Mouse (Mus musculus): ENCODE measurements around the gene Epb41l2.

Epb41l2 gene

DNA sequence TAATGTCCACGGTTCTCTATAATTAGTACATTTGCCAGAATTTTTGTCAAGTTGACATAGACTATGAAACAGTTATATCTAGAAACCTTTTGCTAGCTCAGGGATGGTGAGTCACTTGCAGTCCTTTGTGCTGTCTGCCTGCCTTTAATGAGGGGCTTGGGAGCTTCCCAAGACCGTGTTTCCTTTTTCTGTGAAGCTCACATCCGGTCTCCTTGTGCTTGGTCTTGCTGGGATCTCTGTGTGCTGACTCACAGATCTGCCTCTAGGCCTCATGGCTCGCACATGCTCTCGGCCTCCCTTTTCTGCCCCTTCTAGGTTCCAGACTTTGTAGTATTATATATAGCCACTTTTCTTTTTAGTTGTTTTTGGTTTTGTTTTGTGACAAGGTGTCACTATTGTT lies 160.8 kb downstream of the Epb41l2 start:
- peak; percentile 36 for DNase-seq

DNA sequence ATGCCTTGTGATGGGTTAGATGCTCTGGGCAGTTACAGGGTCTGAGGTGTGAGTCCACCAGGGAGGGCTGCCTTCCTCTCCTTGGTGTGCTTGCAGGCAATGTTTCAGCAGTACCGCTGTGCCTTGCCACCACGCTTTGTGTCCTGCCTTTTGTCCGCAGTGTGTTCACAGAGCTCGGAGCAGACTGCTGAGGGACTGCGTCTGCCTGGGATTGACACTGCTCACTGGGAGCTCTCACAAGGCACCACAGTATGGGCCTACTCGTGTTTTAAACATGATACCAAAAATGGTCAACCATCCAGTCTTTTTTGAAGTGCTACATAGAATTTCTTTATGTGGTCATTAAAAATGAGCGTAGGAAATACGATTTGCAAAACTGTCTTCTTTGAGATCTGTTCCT lies 164.1 kb downstream of the Epb41l2 start:
- no peak for DNase-seq

DNA sequence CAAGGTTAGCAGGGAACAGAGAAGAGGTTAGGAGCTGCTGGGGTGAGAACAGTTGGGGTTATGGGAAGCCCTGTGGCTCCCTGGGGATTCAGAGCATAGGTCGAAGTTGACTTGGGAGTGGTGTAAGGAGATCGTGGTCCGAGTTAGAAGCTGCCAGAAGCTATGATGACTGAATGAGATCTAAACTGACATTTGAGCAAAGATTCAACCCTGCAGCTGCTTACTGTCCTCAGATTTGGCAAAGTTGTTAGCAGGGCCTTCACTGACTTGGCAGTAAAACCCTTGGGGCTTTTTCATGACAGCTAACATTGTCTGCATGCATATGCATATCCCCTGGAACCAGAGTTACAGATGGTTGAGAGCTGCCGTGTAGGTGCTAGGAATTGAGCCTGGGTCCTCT lies 166.6 kb downstream of the Epb41l2 start:
- DNase-seq = no peak

DNA sequence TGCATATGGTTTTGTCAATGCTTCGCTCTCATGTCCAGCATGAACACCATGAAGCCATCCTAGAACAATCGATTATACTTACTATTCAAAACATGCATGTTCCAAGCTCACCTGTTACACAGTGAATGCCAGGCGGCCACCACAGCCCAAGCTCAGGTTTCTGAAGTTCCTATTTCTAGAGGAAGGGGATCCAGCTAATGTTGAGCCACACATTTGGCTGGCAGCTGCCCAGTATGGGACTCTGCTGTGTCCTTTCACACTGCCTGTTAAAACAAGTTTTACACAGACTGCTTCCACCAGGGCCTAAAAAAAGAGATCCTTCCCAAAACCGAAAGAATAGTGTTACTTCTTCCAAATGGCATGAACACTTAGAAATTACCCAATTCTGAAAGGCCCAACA lies 167.0 kb downstream of the Epb41l2 start:
- no peak for DNase-seq

DNA sequence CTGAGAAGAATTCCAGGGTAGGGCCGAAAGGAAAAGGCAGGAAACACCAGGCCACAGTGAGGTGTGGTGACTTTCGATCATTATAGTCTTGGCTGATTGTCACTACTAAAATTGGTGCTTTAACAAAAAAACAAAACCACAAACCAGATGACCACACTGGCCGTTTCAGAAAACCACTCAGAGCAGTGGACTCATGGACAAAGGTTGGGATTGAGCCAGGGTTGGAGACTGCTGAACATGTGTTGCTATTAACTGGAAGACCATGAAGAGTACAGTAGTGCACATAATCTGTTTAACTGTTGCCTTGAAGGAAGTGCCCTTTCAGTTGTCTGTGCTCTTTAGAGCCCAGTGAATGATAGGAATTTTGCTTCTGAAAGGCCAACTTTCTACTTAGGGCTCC lies 167.5 kb downstream of the Epb41l2 start:
- DNase-seq = no peak

DNA sequence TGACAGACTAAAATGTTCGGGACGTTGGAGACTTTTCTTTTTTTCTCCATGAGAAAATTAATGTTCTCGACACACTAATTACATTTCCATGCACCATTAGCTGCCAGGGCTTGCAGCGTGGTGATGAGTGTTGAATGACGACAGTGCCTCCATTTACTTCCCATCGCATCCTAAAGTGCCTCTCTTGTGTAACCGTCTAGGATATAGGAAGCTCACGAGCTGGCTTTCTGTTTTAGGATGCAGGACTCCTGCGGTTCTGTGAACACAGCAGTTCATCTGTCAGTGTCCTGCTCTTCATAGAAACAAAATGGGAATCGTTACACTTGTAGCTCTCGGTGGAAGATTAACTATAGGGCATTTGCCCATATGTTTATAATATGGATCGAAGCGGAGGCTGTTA lies 171.7 kb downstream of the Epb41l2 start:
- no peak for DNase-seq

GRCm38 (mm10) chr10:25533105-25533504 lies 173.5 kb downstream of the Epb41l2 start:
- DNase-seq = peak; percentile 32

DNA sequence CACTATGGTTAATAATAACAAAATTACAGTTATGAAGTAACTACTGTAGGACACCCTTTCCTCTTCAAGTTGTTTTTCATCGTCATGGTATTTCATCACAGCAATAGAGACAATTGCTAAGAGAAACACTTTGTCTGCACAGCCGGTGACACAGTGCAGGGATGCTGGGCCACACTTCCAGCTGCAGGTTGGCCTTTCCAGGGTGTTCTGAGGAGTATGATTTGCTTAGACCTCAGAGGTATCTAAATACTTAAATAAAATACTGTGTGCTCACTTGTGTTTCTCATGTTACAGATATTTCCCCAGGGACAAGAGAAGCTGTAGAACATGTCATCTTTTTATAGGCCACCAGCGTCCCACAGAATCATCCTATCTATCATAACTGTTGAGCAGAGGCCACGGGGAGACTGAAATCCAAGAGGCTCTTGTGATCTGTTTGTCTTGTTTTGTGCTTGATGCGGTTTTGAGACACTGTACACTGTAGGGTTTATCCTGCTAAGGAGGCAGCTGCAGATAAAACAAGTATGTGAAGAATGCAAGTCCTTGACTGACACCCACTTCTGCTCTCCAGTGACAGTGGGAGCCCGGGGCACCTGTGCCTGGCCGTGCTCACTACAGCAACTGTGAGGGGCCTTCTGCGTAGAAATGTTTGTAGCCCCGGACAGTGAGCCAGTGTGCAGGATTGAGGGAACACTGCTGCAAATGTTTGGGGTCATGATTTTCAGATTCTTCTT lies 174.1 kb downstream of the Epb41l2 start:
- no peak for DNase-seq

GRCm38 (mm10) chr10:25534467-25534866 lies 174.9 kb downstream of the Epb41l2 start:
- DNase-seq = no peak

DNA sequence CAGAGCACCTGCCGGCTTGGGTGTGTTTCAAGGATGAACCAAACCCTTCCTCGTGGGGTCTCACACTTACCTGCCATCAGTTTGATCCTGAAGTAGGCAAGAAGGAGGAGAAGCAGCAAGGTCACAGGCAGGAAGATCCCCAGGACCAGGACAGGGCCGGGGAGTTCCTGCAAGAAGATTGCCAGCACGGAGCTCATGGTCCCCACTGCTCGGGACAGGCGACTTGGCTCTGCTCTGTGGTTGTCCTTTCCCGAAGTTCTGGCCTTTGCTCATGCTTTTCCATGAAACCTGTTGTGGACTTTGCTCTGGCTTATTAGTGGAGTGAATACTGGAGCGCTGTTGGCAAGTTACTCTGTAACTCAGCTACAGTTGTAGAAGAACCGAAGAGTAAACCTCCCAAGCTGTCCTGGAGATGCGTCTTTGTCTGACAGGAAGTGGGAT lies 176.3 kb downstream of the Epb41l2 start, which contains the start of gene Smlr1:
TSS of gene Smlr1 (minus strand) at position 377 of the 441 bp plus-strand sequence.
- DNase-seq = peak; percentile 88

- DNase-seq = no peak
Measured at GRCm38 (mm10) chr10:25536621-25537020, 177.0 kb downstream of the Epb41l2 start.

GRCm38 (mm10) chr10:25538738-25539137 lies 179.1 kb downstream of the Epb41l2 start:
- no peak for DNase-seq

DNA sequence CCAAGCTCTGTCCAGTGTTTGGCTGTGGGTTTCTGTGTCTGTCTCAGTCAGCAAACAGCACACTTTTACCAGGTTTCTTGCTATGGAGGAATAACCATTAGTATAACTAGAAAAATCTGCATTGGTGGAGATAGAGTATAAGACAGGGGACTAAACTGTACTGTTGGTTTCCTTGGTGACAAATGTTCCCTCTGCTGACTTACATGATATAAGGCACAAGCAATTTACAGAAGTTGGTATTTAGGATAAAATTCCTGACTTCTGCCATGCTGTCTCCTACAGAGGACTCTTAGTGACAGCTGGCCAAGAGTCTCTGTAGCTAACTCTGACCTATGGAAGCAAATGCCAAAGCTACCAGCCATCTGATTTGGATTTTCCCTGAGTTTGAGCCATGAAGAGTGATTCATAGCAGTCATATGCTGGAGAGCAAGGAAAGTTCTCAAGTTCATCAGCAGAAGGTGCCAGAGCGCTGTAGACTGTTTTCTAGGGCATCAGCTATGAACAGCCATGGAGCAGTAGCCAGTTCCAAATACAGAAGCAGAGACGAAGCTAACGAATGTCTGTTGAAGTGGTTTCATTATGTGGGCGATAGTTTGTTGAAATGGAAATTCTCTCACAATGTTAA lies 179.7 kb downstream of the Epb41l2 start:
- DNase-seq = peak; percentile 20

GRCm38 (mm10) chr10:25539771-25540168 lies 180.2 kb downstream of the Epb41l2 start:
- no peak for DNase-seq

GRCm38 (mm10) chr10:25541097-25541496 lies 181.5 kb downstream of the Epb41l2 start:
- no peak for DNase-seq

DNA sequence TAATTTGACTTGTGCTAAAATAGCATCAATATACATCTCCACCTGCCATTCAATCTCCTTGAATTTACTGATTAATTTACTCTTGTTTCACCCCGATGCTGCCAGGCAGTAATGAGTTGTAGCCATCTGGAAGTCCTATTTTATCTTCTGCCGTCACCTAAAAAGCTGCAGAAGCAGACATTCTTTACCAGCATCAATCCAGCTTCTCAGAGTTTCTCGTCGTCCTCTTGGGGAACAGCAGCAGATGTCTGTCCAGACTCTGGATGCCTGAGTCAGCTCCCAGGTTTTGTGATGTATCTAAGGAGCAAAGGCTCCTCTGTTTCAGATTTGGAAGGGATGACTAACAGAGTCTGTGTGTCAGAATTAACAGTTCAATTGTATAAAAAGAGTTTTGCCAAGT lies 193.3 kb downstream of the Epb41l2 start:
- no peak for DNase-seq

DNA sequence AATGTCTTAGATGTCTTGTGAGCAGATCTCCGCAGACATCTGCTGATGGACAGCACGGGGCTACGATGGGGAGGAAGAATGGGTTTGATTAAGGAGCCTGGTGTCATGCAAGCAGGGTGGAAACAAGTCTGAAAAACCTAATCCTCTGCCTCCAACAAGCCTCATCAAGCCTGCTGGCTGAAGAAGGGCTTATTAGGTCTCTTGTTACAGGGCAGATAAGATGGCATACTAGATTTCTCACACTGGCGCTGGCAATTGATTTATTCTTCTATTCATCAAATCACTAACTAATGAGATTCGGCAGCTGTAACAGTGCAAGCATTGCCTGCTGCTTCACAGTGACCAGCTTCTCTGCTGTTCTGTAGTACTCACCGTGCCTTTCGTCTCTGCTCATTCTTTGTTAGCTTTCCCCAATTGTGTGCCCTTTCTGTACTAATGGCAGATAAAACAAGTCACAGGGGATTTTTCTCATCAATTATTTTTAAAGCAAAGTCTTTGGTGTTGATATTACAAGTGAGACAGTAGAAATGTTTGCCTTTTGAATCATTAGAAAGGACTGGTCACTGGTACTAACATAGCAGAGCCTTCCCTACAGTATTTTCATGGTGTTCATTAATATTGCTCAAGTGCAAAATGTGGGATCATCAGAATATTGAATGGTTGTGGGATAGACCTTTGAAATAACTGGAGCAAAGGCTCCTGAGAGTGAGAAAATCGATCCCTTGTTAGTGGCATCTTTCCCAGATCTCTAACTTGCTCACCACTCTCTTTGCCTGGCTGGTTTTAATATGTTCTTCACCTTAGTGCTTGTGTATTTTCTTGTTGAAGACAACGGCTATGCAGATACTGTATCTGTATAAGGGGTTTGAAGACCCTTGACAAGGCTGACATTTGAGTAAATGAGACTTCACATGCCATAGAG lies 212.0 kb downstream of the Epb41l2 start:
- no peak for DNase-seq
